Mouse (Mus musculus): ENCODE measurements around the gene Apol9a.
"Not testable (repeated sequence)": the region's sequence is repeated elsewhere in the genome, so short reads cannot be mapped to it uniquely, and the experiment has no call there.

The Apol9a gene

DNA sequence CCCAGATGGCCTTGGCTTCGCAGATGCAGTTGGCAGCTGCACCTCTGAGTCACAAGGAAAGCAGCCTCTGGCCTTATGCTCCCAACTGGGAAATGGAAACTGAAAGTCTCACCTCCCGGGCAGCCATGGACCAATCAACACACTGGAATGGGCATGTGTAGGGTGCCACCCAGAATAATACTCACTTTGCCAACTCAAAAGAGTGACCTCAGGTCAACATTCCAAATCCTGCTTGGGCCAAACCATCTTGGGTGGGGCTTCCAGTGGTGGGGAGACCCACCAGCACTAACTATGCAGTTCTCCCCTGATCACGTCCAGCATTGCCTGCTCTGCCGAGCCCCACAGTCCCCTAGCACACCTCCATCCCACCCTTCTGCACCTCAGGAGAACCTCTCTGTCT is at the start of gene Apol9a:
Gene Apol9a, minus strand, starts transcription at position 101 of the 400 bp plus-strand sequence.
- DNase-seq (ENCODE audit: low spot score in 2 of 2) = not testable (repeated sequence)

DNA sequence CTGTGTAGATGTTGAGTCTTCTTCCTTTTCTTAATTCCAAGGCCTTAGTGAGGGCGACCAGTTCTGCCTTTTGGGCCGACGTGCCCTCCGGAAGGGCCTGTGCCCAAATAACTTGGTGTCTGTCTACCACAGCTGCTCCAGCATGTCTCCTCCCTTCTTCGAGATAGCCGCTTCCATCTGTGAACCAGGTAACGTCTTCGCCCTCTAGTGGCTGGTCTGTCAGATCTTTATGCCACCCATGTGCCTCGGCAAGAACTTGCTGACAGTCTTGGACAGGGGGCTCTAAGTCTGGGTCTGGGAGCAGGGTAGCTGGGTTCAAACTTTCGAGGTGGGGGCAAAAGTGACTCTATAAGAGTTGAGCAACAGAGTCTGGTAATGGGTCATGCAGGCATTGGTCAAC is 39.0 kb upstream of the Apol9a start:
- DNase-seq (ENCODE audit: low spot score in 2 of 2) = not testable (repeated sequence)

- DNase-seq (ENCODE audit: low spot score in 2 of 2) = not testable (repeated sequence)
Observed at GRCm38 (mm10) chr15:77447392-77447791, 36.5 kb upstream of the Apol9a start, which contains the start of gene Apol7b. Apol7b (minus strand) TSS chr15:77447492.

GRCm38 (mm10) chr15:77445668-77446067 is 34.7 kb upstream of the Apol9a start:
- not testable (repeated sequence) for DNase-seq (ENCODE audit: low spot score in 2 of 2)

- peak; percentile 20 to 64 for DNase-seq (ENCODE audit: low spot score in 2 of 2)
Observed at GRCm38 (mm10) chr15:77444746-77445145, 33.8 kb upstream of the Apol9a start.

- not testable (repeated sequence) for DNase-seq (ENCODE audit: low spot score in 2 of 2)
Observed at GRCm38 (mm10) chr15:77428690-77429448, 17.9 kb upstream of the Apol9a start.

GRCm38 (mm10) chr15:77422925-77423324 is 12.0 kb upstream of the Apol9a start:
- DNase-seq (ENCODE audit: low spot score in 2 of 2) = peak; percentile 11 to 15

GRCm38 (mm10) chr15:77419657-77420056 is 8.7 kb upstream of the Apol9a start:
- DNase-seq (ENCODE audit: low spot score in 2 of 2) = not testable (repeated sequence)

DNA sequence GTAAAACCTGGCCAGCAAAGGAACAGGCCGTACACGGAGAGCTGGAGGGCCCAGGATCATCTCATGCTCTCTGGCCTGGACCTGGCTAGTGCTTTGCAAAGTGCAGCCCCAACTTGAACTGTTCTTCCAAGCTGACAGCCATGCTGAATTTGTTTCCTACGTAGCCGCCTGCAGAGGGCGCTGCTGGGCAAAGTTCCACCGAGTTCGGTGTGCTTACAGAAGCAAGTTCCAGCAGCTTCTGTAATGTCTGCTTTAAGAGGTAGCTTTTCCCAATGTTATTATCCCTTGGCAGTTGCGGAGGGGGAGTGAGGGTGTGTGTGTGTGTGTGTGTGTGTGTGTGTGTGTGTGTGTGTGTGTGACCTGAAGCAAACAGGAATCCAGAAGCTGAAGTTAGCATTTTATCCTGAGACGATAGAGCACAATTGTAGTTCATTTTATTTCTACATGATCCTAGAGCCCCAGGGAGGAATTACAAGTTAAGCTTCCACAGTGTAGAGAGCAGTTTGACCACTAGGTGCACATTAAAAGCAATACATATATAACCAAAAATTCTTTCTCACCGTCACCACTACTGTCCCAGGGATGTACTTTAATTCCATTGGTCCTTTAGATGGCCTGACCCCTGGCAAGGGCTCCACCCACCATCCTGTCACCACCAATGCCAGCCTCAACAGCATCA is 5.9 kb upstream of the Apol9a start:
- not testable (repeated sequence) for DNase-seq (ENCODE audit: low spot score in 2 of 2)

- not testable (repeated sequence) for DNase-seq (ENCODE audit: low spot score in 2 of 2)
Observed at GRCm38 (mm10) chr15:77415653-77416052, 4.7 kb upstream of the Apol9a start.

GRCm38 (mm10) chr15:77412695-77413094 is 1.8 kb upstream of the Apol9a start:
- DNase-seq (ENCODE audit: low spot score in 2 of 2) = peak in 1 of 2 experiments; percentile 17

DNA sequence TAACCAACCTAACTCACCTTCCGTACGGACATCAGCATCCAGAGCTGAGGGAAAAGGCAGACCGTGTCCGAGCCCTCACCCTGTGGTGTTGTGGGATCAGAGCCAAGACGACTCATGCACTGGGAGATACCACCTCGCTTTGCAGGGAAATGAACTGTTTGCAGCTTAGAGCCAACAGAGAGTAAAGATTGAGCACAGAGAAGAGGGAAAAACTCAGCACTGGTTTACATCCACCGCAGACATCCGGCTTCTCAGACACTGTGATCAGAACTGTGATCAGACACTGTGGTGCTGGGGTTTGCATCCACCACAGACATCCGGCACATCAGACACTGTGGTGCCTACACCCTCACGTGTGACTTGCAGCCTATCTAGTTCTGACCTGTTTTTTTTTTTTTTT is 4.6 kb downstream of the Apol9a start:
- peak in 1 of 2 experiments; percentile 15 for DNase-seq (ENCODE audit: low spot score in 2 of 2)

DNA sequence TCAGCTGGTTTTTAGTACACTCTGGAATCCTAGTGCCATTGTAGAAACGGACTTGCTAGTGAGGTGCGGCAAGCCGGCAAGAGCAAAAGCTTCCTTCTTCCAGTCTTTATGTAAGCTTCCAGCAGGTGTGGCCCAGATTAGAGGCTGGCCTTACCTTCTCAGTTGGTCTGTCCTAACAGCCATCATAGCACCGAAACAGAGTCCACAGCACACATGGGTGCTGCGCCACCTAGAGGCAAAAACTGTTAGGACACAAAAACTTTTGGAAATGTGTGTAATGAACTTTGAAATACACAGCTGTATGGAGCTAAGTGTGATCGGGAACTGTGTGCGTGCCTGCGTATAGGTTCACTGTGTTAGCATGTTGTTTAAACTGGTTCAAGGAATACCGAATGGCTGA is 11.9 kb downstream of the Apol9a start, which contains the start of gene Apol7a:
Gene Apol7a, minus strand, starts transcription at position 84 of the 400 bp plus-strand sequence.
- peak; percentile 15 to 34 for DNase-seq (ENCODE audit: low spot score in 2 of 2)

DNA sequence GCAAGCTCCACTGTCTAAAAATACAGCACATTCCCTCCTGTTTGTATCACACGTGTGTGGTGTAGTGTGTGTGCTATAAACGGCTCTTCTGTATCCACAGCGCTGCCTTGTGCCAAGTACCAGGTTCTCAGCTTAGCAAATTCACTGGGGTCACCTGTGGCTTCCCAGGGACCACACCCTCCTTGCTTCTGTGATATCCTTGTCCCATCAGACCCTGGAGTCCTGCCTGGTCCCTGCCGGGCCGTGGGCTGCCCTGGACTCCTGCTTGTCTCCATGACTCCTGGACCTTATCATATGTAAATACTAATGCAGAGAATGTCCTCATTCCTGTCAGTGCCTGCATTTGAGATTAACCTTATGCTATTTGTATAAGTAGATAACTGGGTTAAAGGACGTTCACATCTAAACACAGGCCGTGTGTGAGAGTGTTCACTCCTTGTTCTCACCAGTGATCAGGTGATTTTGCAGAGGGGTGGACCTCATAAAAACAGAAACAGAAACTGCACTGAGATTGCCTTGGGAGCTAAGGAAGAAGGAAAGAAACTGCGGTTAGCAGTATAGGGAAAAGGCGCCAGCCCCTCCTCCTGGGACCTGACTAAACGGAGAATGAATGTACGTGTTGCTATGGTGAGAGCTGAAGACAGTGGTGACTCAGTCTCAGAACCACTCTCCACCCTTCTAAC is 13.3 kb downstream of the Apol9a start:
- DNase-seq (ENCODE audit: low spot score in 2 of 2) = peak; percentile 17 to 31

DNA sequence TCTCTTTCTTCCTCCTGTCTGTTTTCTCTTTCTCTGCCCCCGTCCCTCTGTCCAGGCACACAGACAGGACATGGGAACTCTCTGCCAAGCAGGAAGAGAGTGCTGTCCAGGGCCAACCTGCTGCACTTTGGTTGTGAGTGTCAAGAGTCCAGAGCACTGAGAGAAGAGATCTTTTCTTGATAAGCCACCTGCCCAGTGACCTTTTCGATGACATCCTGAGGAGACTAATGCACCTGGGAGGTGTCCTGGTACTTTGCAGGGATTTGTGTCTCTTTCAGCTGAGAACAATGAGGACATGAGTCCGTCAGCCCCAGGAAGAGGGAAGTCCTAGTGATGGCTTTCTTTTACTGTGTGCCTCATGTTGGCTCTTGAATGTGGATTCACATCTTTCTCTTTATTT is 17.1 kb downstream of the Apol9a start:
- DNase-seq (ENCODE audit: low spot score in 2 of 2) = not testable (repeated sequence)

- no peak for DNase-seq (ENCODE audit: low spot score in 2 of 2)
Observed at GRCm38 (mm10) chr15:77387462-77387861, 23.5 kb downstream of the Apol9a start.

DNA sequence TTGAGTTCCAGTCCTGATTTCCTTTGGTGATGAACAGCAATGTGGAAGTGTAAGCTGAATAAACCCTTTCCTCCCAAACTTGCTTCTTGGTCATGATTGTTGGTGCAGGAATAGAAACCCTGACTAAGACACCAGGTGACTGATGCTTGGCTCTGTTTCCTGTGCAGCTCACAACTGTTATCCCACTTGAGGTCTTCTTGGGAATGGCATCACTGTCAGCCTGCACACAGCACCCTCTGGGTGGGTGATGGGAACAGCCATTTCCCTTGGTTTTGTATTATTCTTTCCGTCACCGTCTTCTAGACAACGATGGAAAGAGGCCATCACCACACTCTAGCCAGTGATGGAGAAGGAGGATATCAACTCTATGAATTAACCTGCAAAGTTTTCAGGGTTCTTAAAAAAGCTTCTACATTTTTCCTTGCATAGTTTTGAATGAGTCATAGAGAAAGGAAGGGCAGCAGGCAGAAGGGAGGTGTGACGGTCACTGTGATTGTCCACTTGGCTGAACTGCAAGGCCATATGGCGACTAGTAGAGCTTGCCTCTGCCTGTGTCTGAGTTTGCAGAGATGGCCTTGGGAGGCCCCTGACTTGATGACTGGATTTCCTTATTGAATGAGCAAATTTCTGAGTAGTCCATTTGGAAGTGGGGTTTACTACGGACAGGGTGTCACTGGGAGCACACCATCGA is 26.4 kb downstream of the Apol9a start:
- DNase-seq (ENCODE audit: low spot score in 2 of 2) = no peak

- no peak for DNase-seq (ENCODE audit: low spot score in 2 of 2)
Observed at GRCm38 (mm10) chr15:77382880-77383279, 28.1 kb downstream of the Apol9a start.

- no peak for DNase-seq (ENCODE audit: low spot score in 2 of 2)
Observed at GRCm38 (mm10) chr15:77382271-77382850, 28.6 kb downstream of the Apol9a start.

DNA sequence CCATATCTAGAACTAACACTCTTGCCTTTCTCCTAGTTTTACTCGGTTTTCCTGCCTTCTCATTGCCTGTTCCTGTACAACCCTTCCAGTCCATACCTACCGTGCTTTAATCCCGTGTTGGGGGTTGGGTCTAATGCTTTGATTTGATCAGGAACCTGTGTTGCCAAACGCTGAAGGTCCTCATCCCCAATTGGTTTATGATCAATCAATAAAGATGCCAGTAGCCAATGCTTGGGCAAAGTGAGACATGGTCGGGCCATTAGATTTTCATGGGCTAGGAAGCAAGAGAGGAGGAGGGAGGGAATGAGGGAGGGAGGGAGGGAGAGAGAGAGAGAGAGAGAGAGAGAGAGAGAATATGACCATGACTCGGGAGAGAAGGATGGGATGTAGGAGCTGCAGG is 29.5 kb downstream of the Apol9a start:
- no peak for DNase-seq (ENCODE audit: low spot score in 2 of 2)

DNA sequence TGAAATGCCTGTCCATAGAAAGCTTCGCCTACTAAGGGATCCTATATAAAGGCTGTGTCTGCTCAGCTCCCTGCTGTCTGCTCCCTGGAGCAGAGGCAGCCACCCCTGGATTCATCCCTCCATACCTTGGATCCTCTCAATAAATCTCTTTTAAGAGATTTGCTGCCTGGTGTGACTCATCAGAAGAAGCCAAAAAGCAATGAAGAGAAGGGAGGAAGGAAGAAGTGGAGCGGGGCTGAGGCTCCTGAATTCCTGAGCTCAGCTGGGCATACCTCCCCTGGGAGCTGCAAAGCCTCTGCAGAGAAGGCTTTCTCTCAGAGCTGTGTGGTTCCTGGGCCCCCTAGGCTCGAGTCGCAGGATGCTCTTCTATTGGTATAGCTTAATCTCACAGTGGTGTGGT is 31.0 kb downstream of the Apol9a start:
- DNase-seq (ENCODE audit: low spot score in 2 of 2) = no peak

Measured in frontal cortex, postnatal 36 days (tissue).